Mouse (Mus musculus): ENCODE data around the gene Rnf214. TPM values are rescaled to one million over a fixed set of nuclear protein-coding genes. Genes with fewer than 3 reads are reported as not detected.

Gene Rnf214
- total and polyA plus RNA-seq, 3 experiments, result 7.9 to 17.0 TPM; not detected in 1

- Histone ChIP-seq H3K27me3 (ENCODE audit: control insufficient read depth in 1 of 2, insufficient read depth in 2 of 2, low read length in 2 of 2) (no peaks in the 10 kb centered on the region), H3K4me1 (ENCODE audit: control insufficient read depth in 1 of 2, insufficient read depth in 2 of 2, low read length in 2 of 2) (no peaks in the 10 kb centered on the region), H3K79me2 (ENCODE audit: control insufficient read depth, insufficient read depth, low read length, poor library complexity) (no peaks in the 10 kb centered on the region), H3K9ac (ENCODE audit: control insufficient read depth, low read depth, low read length, poor library complexity, severe bottlenecking) (no peak overlapping the region), H3K27ac (ENCODE audit: control insufficient read depth, low read depth, low read length) (no peak overlapping the region), H3K36me3 (ENCODE audit: control insufficient read depth in 1 of 2, insufficient read depth in 2 of 2, low read length in 2 of 2) (peaks cover 0 to 3% of the 10 kb centered on the region in 2 experiments; a peak in 1 of 4 replicates), H3K9me3 (replicated peaks; ENCODE audit: insufficient read depth, low read length) (no peaks in the 10 kb centered on the region), H3K4me3 (ENCODE audit: control insufficient read depth in 1 of 2, insufficient read depth in 1 of 2, low read depth in 2 of 2, low read length in 2 of 2) (no peak overlapping the region)
- no peak for DNase-seq (ENCODE audit: low read depth, low spot score)
- TF ChIP-seq USF2 (IDR thresholded peaks at IDR 0.05; ENCODE audit: borderline replicate concordance in 1 of 2, insufficient read depth in 1 of 2, low read depth in 1 of 2, low read length in 2 of 2), result no peak
- TF ChIP-seq HCFC1 (IDR thresholded peaks at IDR 0.05; ENCODE audit: low read depth, low read length), result no peak
- TF ChIP-seq MAFK (IDR thresholded peaks at IDR 0.05; ENCODE audit: borderline replicate concordance, low read depth, low read length), result no peak
- no peak for TF ChIP-seq MAZ (IDR thresholded peaks at IDR 0.05; ENCODE audit: low read depth, low read length)
- TF ChIP-seq TBP (IDR thresholded peaks at IDR 0.05; ENCODE audit: low read depth, low read length), result no peak
- no peak for TF ChIP-seq KAT2A (conservative IDR thresholded peaks at IDR 0.05; ENCODE audit: low read depth, low read length)
- no peak for TF ChIP-seq TCF12 (IDR thresholded peaks at IDR 0.05; ENCODE audit: low read depth, low read length)
- no peak for TF ChIP-seq ZC3H11A (IDR thresholded peaks at IDR 0.05; ENCODE audit: low read depth, low read length)
- TF ChIP-seq ELF1 (IDR thresholded peaks at IDR 0.05; ENCODE audit: low read depth, low read length), result no peak
- no peak for TF ChIP-seq MAX (IDR thresholded peaks at IDR 0.05; ENCODE audit: low read length)
- TF ChIP-seq SMC3 (IDR thresholded peaks at IDR 0.05; ENCODE audit: low read depth, low read length), result no peak
- TF ChIP-seq EP300 (IDR thresholded peaks at IDR 0.05; ENCODE audit: low read depth in 1 of 2, low read length in 2 of 2), result no peak
- no peak for TF ChIP-seq UBTF (IDR thresholded peaks at IDR 0.05; ENCODE audit: borderline replicate concordance, insufficient read depth, low read depth, low read length)
- no peak for TF ChIP-seq ZMIZ1 (IDR thresholded peaks at IDR 0.05; ENCODE audit: low read depth, low read length)
- no peak for TF ChIP-seq CHD1 (IDR thresholded peaks at IDR 0.05; ENCODE audit: low read depth, low read length)
These were observed 13.2 kb upstream of the Rnf214 start for GRCm38 (mm10) chr9:45919895-45920294.

GRCm38 (mm10) chr9:45917041-45917934 is 10.6 kb upstream of the Rnf214 start:
- no peak overlapping the region for H3K27ac ChIP-seq (ENCODE audit: control insufficient read depth, low read depth, low read length)
- peaks cover 0 to 3% of the 10 kb centered on the region in 2 experiments; a peak in 2 of 4 replicates for H3K36me3 ChIP-seq (ENCODE audit: control insufficient read depth in 1 of 2, insufficient read depth in 2 of 2, low read length in 2 of 2)
- H3K9ac ChIP-seq (ENCODE audit: control insufficient read depth, low read depth, low read length, poor library complexity, severe bottlenecking), result no peak overlapping the region
- no peaks in the 10 kb centered on the region for H3K9me3 ChIP-seq (replicated peaks; ENCODE audit: insufficient read depth, low read length)
- H3K4me3 ChIP-seq (ENCODE audit: control insufficient read depth in 1 of 2, insufficient read depth in 1 of 2, low read depth in 2 of 2, low read length in 2 of 2), result no peak overlapping the region
- no peaks in the 10 kb centered on the region for H3K79me2 ChIP-seq (ENCODE audit: control insufficient read depth, insufficient read depth, low read length, poor library complexity)
- DNase-seq (ENCODE audit: low read depth, low spot score), result no peak
- H3K27me3 ChIP-seq (ENCODE audit: control insufficient read depth in 1 of 2, insufficient read depth in 2 of 2, low read length in 2 of 2), result no peaks in the 10 kb centered on the region
- no peaks in the 10 kb centered on the region for H3K4me1 ChIP-seq (ENCODE audit: control insufficient read depth in 1 of 2, insufficient read depth in 2 of 2, low read length in 2 of 2)
- TF ChIP-seq MAZ (IDR thresholded peaks at IDR 0.05; ENCODE audit: low read depth, low read length), result no peak
- no peak for TF ChIP-seq USF2 (IDR thresholded peaks at IDR 0.05; ENCODE audit: borderline replicate concordance in 1 of 2, insufficient read depth in 1 of 2, low read depth in 1 of 2, low read length in 2 of 2)
